Mouse (Mus musculus): ENCODE data around the gene Cd59a. TPM values are rescaled to one million over a fixed set of nuclear protein-coding genes. Genes with fewer than 3 reads are reported as not detected.

Cd59a gene
- total and polyA plus RNA-seq, 3 experiments: 40.1 to 53.9 (median 48.9) TPM

DNA sequence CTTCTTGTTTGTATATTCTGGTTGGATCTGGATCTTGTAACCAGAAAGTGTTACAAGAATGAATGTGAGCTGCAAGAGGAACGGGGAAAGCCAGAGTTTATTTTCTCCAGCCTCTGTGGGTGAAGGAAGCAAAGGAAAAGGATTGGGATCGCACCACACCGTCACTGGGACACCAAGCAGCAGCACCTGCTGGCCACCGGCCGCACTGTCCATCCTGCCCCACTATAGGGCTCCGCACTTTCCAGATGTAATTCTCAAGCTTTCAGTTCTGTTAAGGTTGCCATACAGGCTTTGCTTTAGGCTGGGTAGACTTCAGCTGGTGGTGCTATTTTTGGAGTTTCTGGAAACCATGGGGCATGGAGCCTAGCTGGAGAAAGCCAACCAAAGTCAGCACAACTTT is 24.7 kb downstream of the Cd59a start:
- 39% methylated on average over 6 of the region's 6 CpGs for WGBS
- peaks cover 7% of the 10 kb centered on the region for H3K4me1 ChIP-seq (ENCODE audit: control insufficient read depth, insufficient read depth, low read length)
- no peaks in the 10 kb centered on the region for H3K27me3 ChIP-seq (ENCODE audit: control insufficient read depth, insufficient read depth, low read length)
- H3K4me3 ChIP-seq: no peak overlapping the region
- H3K9ac ChIP-seq (ENCODE audit: low read depth, low read length): peak overlapping the region; percentile 2; the same call in 1 of the 2 replicates
- TF ChIP-seq POLR2A (IDR thresholded peaks at IDR 0.05; ENCODE audit: insufficient read depth, low read depth, low read length) (no peak), EP300 (IDR thresholded peaks at IDR 0.05; ENCODE audit: insufficient read depth, low read depth, low read length) (0 out of 2 replicates have a peak, but pooled peaks have one; percentile 39), CTCF (IDR thresholded peaks at IDR 0.05) (peak; percentile 43)
- peak overlapping the region; percentile 82 for H3K27ac ChIP-seq
- DNase-seq: peak; percentile 24 to 34
- H3K36me3 ChIP-seq (ENCODE audit: control insufficient read depth, insufficient read depth, low read length): peaks cover 6% of the 10 kb centered on the region; the same call in 1 of the 2 replicates
- no peaks in the 10 kb centered on the region for H3K79me2 ChIP-seq (replicated peaks; ENCODE audit: control insufficient read depth, insufficient read depth, low read length)
- intact Hi-C loops (cut with DNase I): loop anchor here (10.0 kb wide), 1 partner anchor 86 kb away; no protein-coding TSS in a partner anchor

DNA sequence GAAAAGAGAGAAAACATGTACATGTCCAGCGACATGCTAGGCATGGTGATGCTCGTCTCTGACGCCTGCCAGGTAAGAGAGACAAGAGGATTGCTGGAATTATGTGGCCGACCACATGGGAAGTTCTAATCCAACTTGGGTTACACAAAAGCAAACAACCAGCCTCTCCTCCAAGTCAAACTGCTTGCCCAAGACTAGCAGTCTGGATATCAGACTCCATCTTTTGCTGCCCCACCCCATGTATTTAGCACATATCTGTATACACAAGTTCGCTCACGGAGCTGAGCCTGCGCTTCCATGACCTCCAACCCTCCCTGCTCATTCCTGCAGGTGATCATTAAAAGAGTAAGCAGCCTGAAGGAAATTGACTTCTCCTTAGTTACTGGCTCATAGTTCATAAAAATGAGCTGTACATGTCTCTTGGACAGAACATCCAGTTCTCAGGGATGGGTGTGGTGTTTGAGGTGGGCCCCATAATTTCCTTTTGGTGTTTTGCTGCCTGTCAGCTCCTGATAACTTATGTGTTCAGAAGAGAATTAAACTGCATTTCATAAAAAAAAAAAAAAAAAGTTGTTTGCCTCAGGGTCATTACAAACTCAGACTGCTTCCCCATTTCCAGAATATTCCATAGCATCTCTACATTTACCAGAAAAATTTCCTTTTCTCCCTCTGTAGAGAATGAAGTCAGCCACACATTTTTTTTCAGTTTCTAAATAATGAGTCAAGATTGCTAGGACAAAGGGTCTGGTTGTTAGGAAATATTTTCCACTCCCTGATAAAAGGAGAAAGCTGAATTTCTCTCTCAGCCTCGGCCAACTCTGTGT is 26.3 kb downstream of the Cd59a start:
- Histone ChIP-seq H3K4me3 (peak overlapping the region; percentile 82), H3K36me3 (ENCODE audit: control insufficient read depth, insufficient read depth, low read length) (peaks cover 6% of the 10 kb centered on the region; the same call in 1 of the 2 replicates), H3K9ac (ENCODE audit: low read depth, low read length) (no peak overlapping the region), H3K27ac (peak overlapping the region; percentile 82), H3K79me2 (replicated peaks; ENCODE audit: control insufficient read depth, insufficient read depth, low read length) (no peaks in the 10 kb centered on the region), H3K4me1 (ENCODE audit: control insufficient read depth, insufficient read depth, low read length) (peaks cover 7% of the 10 kb centered on the region), H3K27me3 (ENCODE audit: control insufficient read depth, insufficient read depth, low read length) (no peaks in the 10 kb centered on the region)
- intact Hi-C loops (cut with DNase I): loop anchor here (1.0 to 10.0 kb wide), 2 partner anchors 27 to 87 kb away; partner anchors contain the start of gene Cd59a
- DNase-seq: peak; percentile 26 to 29
- TF ChIP-seq EP300 (IDR thresholded peaks at IDR 0.05; ENCODE audit: insufficient read depth, low read depth, low read length): 0 out of 2 replicates have a peak, but pooled peaks have one; percentile 29
- no peak for TF ChIP-seq CTCF (IDR thresholded peaks at IDR 0.05)
- TF ChIP-seq POLR2A (IDR thresholded peaks at IDR 0.05; ENCODE audit: insufficient read depth, low read depth, low read length): no peak
- WGBS: 64% methylated on average over 8 of the region's 8 CpGs

DNA sequence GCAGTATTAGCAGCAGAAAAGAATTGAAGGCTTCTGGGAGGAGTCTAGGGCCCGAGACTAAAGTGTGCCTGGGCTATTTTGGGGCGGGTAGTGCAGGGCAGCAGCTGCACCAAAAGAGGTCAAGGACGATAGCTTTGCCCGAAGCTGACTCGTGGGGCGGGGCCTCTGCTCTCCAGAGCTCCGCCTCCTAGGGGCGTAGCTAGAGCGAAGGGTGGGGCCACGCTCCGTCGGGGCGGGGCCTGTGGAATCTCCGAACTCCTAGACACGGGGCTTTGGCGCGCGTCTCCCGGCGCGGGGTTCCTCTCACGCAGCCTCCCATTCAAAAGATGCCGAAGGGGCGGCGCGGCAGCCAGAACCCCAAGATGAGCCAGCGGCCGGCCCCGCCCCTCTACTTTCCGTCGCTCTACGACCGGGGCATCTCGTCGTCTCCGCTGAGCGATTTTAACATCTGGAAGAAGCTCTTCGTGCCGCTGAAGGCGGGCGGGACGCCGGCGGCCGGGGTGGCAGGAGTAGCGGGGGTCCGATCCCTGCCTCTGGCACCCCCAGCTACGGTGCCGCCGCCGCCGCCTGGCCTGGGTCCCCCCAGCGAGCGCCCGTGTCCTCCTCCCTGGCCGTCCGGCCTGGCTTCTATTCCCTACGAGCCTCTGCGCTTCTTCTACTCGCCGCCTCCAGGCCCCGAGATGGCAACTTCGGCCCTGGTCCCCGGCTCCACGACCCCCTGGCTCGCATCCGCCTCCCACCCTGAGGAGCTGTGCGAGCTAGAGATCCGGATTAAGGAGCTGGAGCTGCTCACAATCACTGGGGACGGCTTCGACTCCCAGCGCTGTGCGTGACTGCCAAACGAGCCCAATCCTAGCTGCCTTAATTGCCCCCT is 27.1 kb downstream of the Cd59a start, which contains the start of gene A930018P22Rik:
Gene A930018P22Rik (plus strand): TSS at position 265 of the 874 bp plus-strand sequence.
- DNase-seq: peak; percentile 94 to 97
- Histone ChIP-seq H3K79me2 (replicated peaks; ENCODE audit: control insufficient read depth, insufficient read depth, low read length) (no peaks in the 10 kb centered on the region), H3K9ac (ENCODE audit: low read depth, low read length) (peak within 1 kb of the TSS; percentile 73), H3K27ac (peak within 1 kb of the TSS; percentile 82), H3K4me3 (peak within 1 kb of the TSS; percentile 82), H3K27me3 (ENCODE audit: control insufficient read depth, insufficient read depth, low read length) (no peaks in the 10 kb centered on the region), H3K4me1 (ENCODE audit: control insufficient read depth, insufficient read depth, low read length) (peaks cover 7% of the 10 kb centered on the region), H3K36me3 (ENCODE audit: control insufficient read depth, insufficient read depth, low read length) (peaks cover 6% of the 10 kb centered on the region; the same call in 1 of the 2 replicates)
- peak; percentile 10; the same call in 1 of the 2 replicates for TF ChIP-seq CTCF (IDR thresholded peaks at IDR 0.05)
- TF ChIP-seq POLR2A (IDR thresholded peaks at IDR 0.05; ENCODE audit: insufficient read depth, low read depth, low read length): peak; percentile 75
- TF ChIP-seq EP300 (IDR thresholded peaks at IDR 0.05; ENCODE audit: insufficient read depth, low read depth, low read length): peak; percentile 79
- intact Hi-C loops (cut with DNase I): loop anchor here (1.0 to 10.0 kb wide), 2 partner anchors 27 to 88 kb away; partner anchors contain the start of gene Cd59a
- 1% methylated on average over 73 of the region's 74 CpGs for WGBS

DNA sequence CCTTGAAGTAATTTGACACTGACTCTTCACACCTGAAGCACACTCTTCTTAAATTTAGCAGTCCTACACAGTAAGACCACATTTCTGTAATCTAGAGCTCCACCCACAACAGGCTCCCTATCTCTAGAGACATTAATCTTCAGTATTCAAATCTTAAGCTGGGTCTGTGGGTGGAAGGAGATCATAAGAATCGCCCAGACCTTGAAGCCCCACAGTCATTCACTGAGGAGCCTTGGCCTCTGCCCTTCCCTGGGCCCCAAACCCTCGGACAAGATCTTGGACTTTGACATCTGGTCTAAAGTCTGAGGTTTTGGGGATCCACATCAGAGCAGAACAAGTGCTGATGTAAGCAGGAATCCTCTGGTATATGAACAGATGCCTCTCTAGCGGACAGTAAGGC is 27.9 kb downstream of the Cd59a start:
- no peaks in the 10 kb centered on the region for H3K27me3 ChIP-seq (ENCODE audit: control insufficient read depth, insufficient read depth, low read length)
- DNase-seq: no peak
- H3K79me2 ChIP-seq (replicated peaks; ENCODE audit: control insufficient read depth, insufficient read depth, low read length): no peaks in the 10 kb centered on the region
- 69% methylated on average over 3 of the region's 3 CpGs for WGBS
- peaks cover 7% of the 10 kb centered on the region for H3K4me1 ChIP-seq (ENCODE audit: control insufficient read depth, insufficient read depth, low read length)
- H3K27ac ChIP-seq: peak overlapping the region; percentile 82; the same call in 1 of the 2 replicates
- H3K4me3 ChIP-seq: no peak overlapping the region
- intact Hi-C loops (cut with DNase I): loop anchor here (10.0 kb wide), 1 partner anchor 89 kb away; no protein-coding TSS in a partner anchor
- H3K36me3 ChIP-seq (ENCODE audit: control insufficient read depth, insufficient read depth, low read length): peaks cover 6% of the 10 kb centered on the region; the same call in 1 of the 2 replicates
- TF ChIP-seq EP300 (IDR thresholded peaks at IDR 0.05; ENCODE audit: insufficient read depth, low read depth, low read length): no peak
- no peak for TF ChIP-seq POLR2A (IDR thresholded peaks at IDR 0.05; ENCODE audit: insufficient read depth, low read depth, low read length)
- TF ChIP-seq CTCF (IDR thresholded peaks at IDR 0.05): no peak
- H3K9ac ChIP-seq (ENCODE audit: low read depth, low read length): no peak overlapping the region

DNA sequence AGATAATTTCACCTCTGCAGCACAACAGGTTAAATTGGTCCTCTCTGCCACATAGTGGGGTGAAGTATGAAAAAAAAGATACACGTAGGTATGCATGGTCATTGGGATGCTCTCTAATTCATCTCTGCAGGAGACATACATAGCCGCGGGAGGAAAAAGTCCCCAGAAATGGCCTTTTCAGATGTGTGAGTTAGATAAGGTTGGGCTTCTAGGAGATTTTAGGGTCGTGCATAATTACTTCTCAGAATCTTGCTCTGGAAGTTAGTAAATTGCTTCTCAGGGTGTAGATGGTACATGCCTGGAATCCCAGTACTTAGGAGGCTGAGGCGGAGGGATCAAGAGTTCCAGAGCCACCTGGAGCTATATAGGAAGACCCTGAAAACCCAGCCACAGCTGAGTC is 28.5 kb downstream of the Cd59a start:
- WGBS: 86% methylated on average over 5 of the region's 5 CpGs
- TF ChIP-seq CTCF (IDR thresholded peaks at IDR 0.05) (no peak), POLR2A (IDR thresholded peaks at IDR 0.05; ENCODE audit: insufficient read depth, low read depth, low read length) (no peak), EP300 (IDR thresholded peaks at IDR 0.05; ENCODE audit: insufficient read depth, low read depth, low read length) (no peak)

More for the DNA sequence above, 28.5 kb downstream of the Cd59a start:
- H3K79me2 ChIP-seq (replicated peaks; ENCODE audit: control insufficient read depth, insufficient read depth, low read length): no peaks in the 10 kb centered on the region
- H3K4me3 ChIP-seq: no peak overlapping the region
- no peak overlapping the region for H3K27ac ChIP-seq
- intact Hi-C loops (cut with DNase I): loop anchor here (10.0 kb wide), 1 partner anchor 89 kb away; no protein-coding TSS in a partner anchor
- no peak overlapping the region for H3K9ac ChIP-seq (ENCODE audit: low read depth, low read length)
- no peak for DNase-seq
- no peaks in the 10 kb centered on the region for H3K27me3 ChIP-seq (ENCODE audit: control insufficient read depth, insufficient read depth, low read length)
- H3K36me3 ChIP-seq (ENCODE audit: control insufficient read depth, insufficient read depth, low read length): peaks cover 6% of the 10 kb centered on the region; the same call in 1 of the 2 replicates
- peaks cover 7% of the 10 kb centered on the region for H3K4me1 ChIP-seq (ENCODE audit: control insufficient read depth, insufficient read depth, low read length)
